Mouse (Mus musculus): Measurements from ENCODE around the gene Zzef1. TPM values are rescaled to one million over a fixed set of nuclear protein-coding genes. Genes with fewer than 3 reads are reported as not detected.

The Zzef1 gene
- polyA plus RNA-seq, 1 experiment from 2014 or later, result 10.5 TPM

DNA sequence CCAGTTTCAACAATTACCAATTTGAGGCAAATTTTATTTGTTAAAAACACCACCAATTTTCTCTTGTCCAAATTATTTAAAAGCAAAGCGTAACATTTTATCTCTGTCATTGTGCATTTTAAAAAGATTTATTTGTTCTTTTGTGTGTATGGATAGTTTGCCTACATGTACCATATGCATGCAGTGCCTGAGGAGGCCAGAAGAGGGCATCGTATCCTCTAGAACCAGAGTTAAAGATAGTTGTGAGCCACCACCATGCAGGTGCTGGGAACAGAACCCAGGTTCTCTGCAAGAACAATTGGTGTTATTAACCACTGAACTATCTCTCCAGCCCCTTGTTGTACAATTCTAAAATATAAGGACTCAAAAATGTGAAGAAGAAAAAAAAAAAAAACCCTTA lies 18.2 kb downstream of the Zzef1 start:
- Histone ChIP-seq H3K4me1 (ENCODE audit: control insufficient read depth, insufficient read depth, low read length) (no peaks in the 10 kb centered on the region), H3K4me3 (ENCODE audit: low read length) (no peak overlapping the region), H3K27me3 (ENCODE audit: control insufficient read depth, insufficient read depth, low read length) (no peaks in the 10 kb centered on the region), H3K27ac (ENCODE audit: low read depth, low read length) (no peak overlapping the region), H3K36me3 (ENCODE audit: control insufficient read depth, insufficient read depth, low read length) (peaks cover 2% of the 10 kb centered on the region; the same call in 1 of the 2 replicates), H3K4me2 (replicated peaks; ENCODE audit: low read depth, low read length) (no peak overlapping the region), H3K9ac (ENCODE audit: low read depth, low read length) (no peak overlapping the region), H3K9me3 (ENCODE audit: control insufficient read depth, low read length) (no peaks in the 10 kb centered on the region)
- WGBS, result 77% methylated on average over 2 of the region's 2 CpGs
- no peak for ATAC-seq (ENCODE audit: low FRiP score, low TSS enrichment)

DNA sequence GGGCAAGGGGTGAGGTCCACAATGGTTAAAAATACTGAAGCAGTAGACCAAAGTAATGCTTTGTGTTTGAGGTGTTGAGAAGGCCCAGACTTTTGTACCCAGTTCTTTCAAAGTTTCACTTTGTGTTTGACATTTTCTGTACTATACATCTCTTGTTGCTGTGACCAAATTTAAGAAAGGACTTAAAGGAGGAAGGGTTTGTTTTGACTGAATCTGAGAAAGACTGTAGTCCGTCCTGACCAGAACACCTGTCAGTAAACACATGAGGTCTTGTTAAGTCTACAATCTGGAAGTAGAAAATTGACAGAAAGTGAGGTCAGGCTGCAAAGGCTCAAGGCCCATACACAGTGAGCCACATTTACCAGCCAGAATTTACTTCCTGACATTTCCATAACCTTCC lies 20.8 kb downstream of the Zzef1 start:
- no peak overlapping the region for H3K4me3 ChIP-seq (ENCODE audit: low read length)
- no peaks in the 10 kb centered on the region for H3K4me1 ChIP-seq (ENCODE audit: control insufficient read depth, insufficient read depth, low read length)
- H3K36me3 ChIP-seq (ENCODE audit: control insufficient read depth, insufficient read depth, low read length), result peaks cover 10% of the 10 kb centered on the region; the same call in 1 of the 2 replicates
- H3K9ac ChIP-seq (ENCODE audit: low read depth, low read length), result no peak overlapping the region
- no peak for ATAC-seq (ENCODE audit: low FRiP score, low TSS enrichment)
- H3K9me3 ChIP-seq (ENCODE audit: control insufficient read depth, low read length), result no peaks in the 10 kb centered on the region
- H3K27me3 ChIP-seq (ENCODE audit: control insufficient read depth, insufficient read depth, low read length), result no peaks in the 10 kb centered on the region
- WGBS, result 85% methylated on average over 1 of the region's 1 CpGs
- no peak overlapping the region for H3K4me2 ChIP-seq (replicated peaks; ENCODE audit: low read depth, low read length)
- no peak overlapping the region for H3K27ac ChIP-seq (ENCODE audit: low read depth, low read length)

DNA sequence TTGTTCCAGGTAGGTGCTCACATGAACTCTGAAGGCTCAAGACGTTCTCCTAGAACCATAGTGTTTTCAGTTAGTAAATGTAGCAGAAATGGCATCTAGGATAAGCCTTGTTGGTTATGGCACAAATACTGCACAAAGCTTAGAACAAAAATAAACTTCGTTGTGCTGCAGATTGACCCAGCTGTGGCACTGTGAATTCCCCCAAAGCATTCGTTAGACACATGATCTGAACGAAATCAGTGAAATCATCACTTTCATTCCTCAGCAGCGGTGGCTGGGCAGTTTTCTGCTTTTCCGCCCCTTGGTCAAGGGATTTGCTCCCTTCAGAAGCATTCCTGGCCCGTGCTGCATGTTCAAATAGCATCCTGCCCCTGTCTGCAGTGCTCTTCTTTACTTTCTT lies 22.0 kb downstream of the Zzef1 start:
- WGBS, result 84% methylated on average over 7 of the region's 7 CpGs
- Histone ChIP-seq H3K36me3 (ENCODE audit: control insufficient read depth, insufficient read depth, low read length) (peaks cover 12% of the 10 kb centered on the region; the same call in 1 of the 2 replicates), H3K4me3 (ENCODE audit: low read length) (no peak overlapping the region), H3K9me3 (ENCODE audit: control insufficient read depth, low read length) (no peaks in the 10 kb centered on the region), H3K27me3 (ENCODE audit: control insufficient read depth, insufficient read depth, low read length) (no peaks in the 10 kb centered on the region), H3K27ac (ENCODE audit: low read depth, low read length) (no peak overlapping the region), H3K4me1 (ENCODE audit: control insufficient read depth, insufficient read depth, low read length) (no peaks in the 10 kb centered on the region), H3K9ac (ENCODE audit: low read depth, low read length) (no peak overlapping the region), H3K4me2 (replicated peaks; ENCODE audit: low read depth, low read length) (no peak overlapping the region)
- ATAC-seq (ENCODE audit: low FRiP score, low TSS enrichment), result no peak

DNA sequence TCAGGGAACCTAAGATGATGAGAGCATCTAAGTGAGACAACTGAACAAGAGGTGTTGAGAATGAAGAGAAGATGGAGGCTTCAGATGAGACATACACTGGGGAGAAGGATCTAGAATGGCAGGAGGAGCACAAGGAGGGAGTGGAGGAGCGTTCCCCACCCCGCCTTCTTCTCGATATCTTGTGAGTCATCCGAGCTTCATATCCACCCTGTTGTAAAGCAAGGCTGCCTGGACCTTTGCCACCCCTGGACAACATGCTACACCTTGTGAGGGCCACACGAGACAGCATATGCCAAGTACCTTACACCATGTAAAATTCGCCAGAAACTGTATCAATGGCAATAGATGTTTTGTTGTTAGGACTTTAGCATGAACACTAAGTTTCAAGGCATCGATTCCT lies 25.0 kb downstream of the Zzef1 start:
- 91% methylated on average over 7 of the region's 7 CpGs for WGBS
- Histone ChIP-seq H3K9ac (ENCODE audit: low read depth, low read length) (no peak overlapping the region), H3K27me3 (ENCODE audit: control insufficient read depth, insufficient read depth, low read length) (no peaks in the 10 kb centered on the region), H3K36me3 (ENCODE audit: control insufficient read depth, insufficient read depth, low read length) (peaks cover 21% of the 10 kb centered on the region; the same call in 1 of the 2 replicates), H3K4me2 (replicated peaks; ENCODE audit: low read depth, low read length) (no peak overlapping the region), H3K9me3 (ENCODE audit: control insufficient read depth, low read length) (no peaks in the 10 kb centered on the region), H3K27ac (ENCODE audit: low read depth, low read length) (no peak overlapping the region), H3K4me1 (ENCODE audit: control insufficient read depth, insufficient read depth, low read length) (no peaks in the 10 kb centered on the region), H3K4me3 (ENCODE audit: low read length) (no peak overlapping the region)
- ATAC-seq (ENCODE audit: low FRiP score, low TSS enrichment), result no peak

DNA sequence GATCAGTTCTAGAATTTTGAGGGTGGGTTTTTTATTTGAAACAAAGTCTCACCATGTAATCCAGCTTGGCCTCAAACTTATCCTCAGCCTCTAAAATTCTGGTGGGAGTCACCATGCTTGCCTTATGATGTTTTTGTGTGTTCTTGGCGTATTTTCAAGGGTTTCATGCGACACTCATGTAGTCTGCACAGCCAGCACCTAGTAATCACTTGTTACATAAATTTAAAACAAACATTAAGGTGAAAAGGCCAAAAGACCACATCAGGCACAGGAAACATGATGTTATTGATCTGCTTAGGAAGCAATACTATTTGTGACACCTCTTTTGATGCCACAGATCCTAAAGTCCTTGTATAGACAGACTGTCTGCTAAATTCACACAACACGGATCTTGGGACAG lies 33.8 kb downstream of the Zzef1 start:
- Histone ChIP-seq H3K4me2 (replicated peaks; ENCODE audit: low read depth, low read length) (no peak overlapping the region), H3K4me1 (ENCODE audit: control insufficient read depth, insufficient read depth, low read length) (no peaks in the 10 kb centered on the region), H3K4me3 (ENCODE audit: low read length) (no peak overlapping the region), H3K36me3 (ENCODE audit: control insufficient read depth, insufficient read depth, low read length) (peaks cover 42% of the 10 kb centered on the region; the same call in 1 of the 2 replicates), H3K27me3 (ENCODE audit: control insufficient read depth, insufficient read depth, low read length) (no peaks in the 10 kb centered on the region), H3K9ac (ENCODE audit: low read depth, low read length) (no peak overlapping the region), H3K27ac (ENCODE audit: low read depth, low read length) (no peak overlapping the region), H3K9me3 (ENCODE audit: control insufficient read depth, low read length) (no peaks in the 10 kb centered on the region)
- no peak for ATAC-seq (ENCODE audit: low FRiP score, low TSS enrichment)
- WGBS, result 88% methylated on average over 3 of the region's 3 CpGs

DNA sequence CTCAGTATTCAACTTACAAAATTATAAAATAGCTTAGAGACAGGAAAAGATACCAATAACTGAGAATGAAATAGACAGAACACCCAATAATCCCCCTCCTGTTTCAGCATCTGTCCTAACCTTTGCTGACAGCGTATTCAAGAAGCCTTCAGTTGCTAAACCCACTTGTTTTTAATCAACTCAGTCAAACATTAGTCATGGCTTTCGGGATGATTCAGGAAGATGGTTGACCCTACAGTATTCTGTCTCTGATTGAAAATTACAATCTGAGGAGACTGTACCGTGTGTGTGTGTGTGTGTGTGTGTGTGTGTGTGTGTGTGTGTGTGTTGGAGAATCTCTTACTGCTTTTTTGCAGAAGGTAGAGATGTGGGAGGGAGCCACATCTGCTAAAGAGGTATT lies 46.7 kb downstream of the Zzef1 start:
- H3K9ac ChIP-seq (ENCODE audit: low read depth, low read length), result no peak overlapping the region
- H3K27ac ChIP-seq (ENCODE audit: low read depth, low read length), result no peak overlapping the region
- peaks cover 14% of the 10 kb centered on the region for H3K36me3 ChIP-seq (ENCODE audit: control insufficient read depth, insufficient read depth, low read length)
- H3K4me2 ChIP-seq (replicated peaks; ENCODE audit: low read depth, low read length), result no peak overlapping the region
- WGBS, result 90% methylated on average over 3 of the region's 3 CpGs
- no peaks in the 10 kb centered on the region for H3K27me3 ChIP-seq (ENCODE audit: control insufficient read depth, insufficient read depth, low read length)
- ATAC-seq (ENCODE audit: low FRiP score, low TSS enrichment), result no peak
- no peaks in the 10 kb centered on the region for H3K9me3 ChIP-seq (ENCODE audit: control insufficient read depth, low read length)
- no peaks in the 10 kb centered on the region for H3K4me1 ChIP-seq (ENCODE audit: control insufficient read depth, insufficient read depth, low read length)
- no peak overlapping the region for H3K4me3 ChIP-seq (ENCODE audit: low read length)

DNA sequence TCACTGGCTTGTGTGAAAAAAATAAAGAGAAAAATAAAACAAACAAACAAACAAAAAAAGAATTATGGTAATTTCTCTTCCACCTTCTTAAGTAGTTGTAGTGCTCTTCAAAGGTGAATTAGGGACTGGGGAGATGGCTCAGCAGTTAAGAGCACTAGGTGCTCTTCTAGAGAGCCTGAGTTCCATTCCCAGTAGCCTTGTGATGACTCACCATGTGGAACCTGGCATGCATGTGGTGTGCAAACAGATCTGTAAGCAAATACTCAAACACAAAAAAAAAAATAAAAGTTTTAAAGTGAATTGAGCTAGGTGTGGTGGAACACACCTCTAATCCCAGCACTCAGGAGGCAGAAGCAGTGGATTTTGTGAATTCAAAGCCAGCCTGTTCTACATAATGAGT lies 47.5 kb downstream of the Zzef1 start:
- Histone ChIP-seq H3K27ac (ENCODE audit: low read depth, low read length) (no peak overlapping the region), H3K4me3 (ENCODE audit: low read length) (no peak overlapping the region), H3K27me3 (ENCODE audit: control insufficient read depth, insufficient read depth, low read length) (no peaks in the 10 kb centered on the region), H3K9me3 (ENCODE audit: control insufficient read depth, low read length) (no peaks in the 10 kb centered on the region), H3K4me1 (ENCODE audit: control insufficient read depth, insufficient read depth, low read length) (no peaks in the 10 kb centered on the region), H3K36me3 (ENCODE audit: control insufficient read depth, insufficient read depth, low read length) (peaks cover 14% of the 10 kb centered on the region), H3K9ac (ENCODE audit: low read depth, low read length) (no peak overlapping the region), H3K4me2 (replicated peaks; ENCODE audit: low read depth, low read length) (no peak overlapping the region)
- ATAC-seq (ENCODE audit: low FRiP score, low TSS enrichment), result no peak

DNA sequence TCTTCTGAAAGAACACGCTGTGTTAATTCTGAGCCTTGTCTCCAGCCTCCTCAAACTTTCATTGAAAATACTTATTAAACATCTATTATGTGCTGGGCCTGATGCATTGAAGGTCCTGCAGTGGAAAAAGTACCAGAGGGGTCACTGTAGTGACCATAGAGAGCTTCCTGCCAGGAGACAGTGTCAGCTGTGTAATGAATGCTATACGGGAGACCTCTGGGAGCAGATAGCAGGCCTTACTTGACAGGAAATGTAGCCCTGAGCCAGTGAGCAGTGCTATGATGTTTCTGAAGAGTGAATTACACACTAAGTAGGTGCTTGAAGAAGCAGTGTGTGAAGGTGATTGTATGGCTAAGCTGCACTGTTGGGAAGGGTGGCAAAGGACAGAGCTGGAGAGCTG lies 49.5 kb downstream of the Zzef1 start:
- peaks cover 21% of the 10 kb centered on the region for H3K36me3 ChIP-seq (ENCODE audit: control insufficient read depth, insufficient read depth, low read length)
- H3K27me3 ChIP-seq (ENCODE audit: control insufficient read depth, insufficient read depth, low read length), result no peaks in the 10 kb centered on the region
- WGBS, result 86% methylated on average over 2 of the region's 2 CpGs
- H3K9me3 ChIP-seq (ENCODE audit: control insufficient read depth, low read length), result no peaks in the 10 kb centered on the region
- no peaks in the 10 kb centered on the region for H3K4me1 ChIP-seq (ENCODE audit: control insufficient read depth, insufficient read depth, low read length)
- H3K4me3 ChIP-seq (ENCODE audit: low read length), result no peak overlapping the region
- H3K27ac ChIP-seq (ENCODE audit: low read depth, low read length), result no peak overlapping the region
- no peak overlapping the region for H3K9ac ChIP-seq (ENCODE audit: low read depth, low read length)
- ATAC-seq (ENCODE audit: low FRiP score, low TSS enrichment), result no peak
- H3K4me2 ChIP-seq (replicated peaks; ENCODE audit: low read depth, low read length), result no peak overlapping the region

DNA sequence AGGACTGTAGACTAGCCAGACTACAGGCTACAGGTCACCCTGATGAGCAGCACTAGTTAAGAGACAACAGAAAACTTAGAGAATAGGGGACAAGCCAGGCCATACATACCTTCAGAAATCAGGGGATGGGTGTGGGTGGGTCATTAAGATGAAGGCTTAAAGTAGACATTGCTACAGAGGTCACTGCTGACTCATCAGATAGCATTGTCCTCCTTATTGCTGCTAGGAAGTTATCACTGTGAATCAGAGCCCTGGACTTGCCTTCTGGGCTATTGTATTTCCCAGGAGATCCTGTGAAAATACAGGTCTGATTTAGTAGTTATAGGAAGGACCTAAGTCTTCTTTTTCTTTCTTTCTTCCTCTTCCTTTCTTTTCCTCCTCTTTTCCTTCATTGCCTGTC lies 50.7 kb downstream of the Zzef1 start:
- H3K4me1 ChIP-seq (ENCODE audit: control insufficient read depth, insufficient read depth, low read length), result no peaks in the 10 kb centered on the region
- no peak overlapping the region for H3K4me3 ChIP-seq (ENCODE audit: low read length)
- no peak overlapping the region for H3K27ac ChIP-seq (ENCODE audit: low read depth, low read length)
- no peak overlapping the region for H3K4me2 ChIP-seq (replicated peaks; ENCODE audit: low read depth, low read length)
- H3K9ac ChIP-seq (ENCODE audit: low read depth, low read length), result no peak overlapping the region
- H3K27me3 ChIP-seq (ENCODE audit: control insufficient read depth, insufficient read depth, low read length), result no peaks in the 10 kb centered on the region
- peaks cover 29% of the 10 kb centered on the region for H3K36me3 ChIP-seq (ENCODE audit: control insufficient read depth, insufficient read depth, low read length)
- no peaks in the 10 kb centered on the region for H3K9me3 ChIP-seq (ENCODE audit: control insufficient read depth, low read length)
- no peak for ATAC-seq (ENCODE audit: low FRiP score, low TSS enrichment)

All from kidney, embryonic 14.5 days (tissue).